Mouse (Mus musculus) gastrocnemius, adult 8-10 months (tissue): ENCODE measurements around the gene Snx33. TPM values are rescaled to one million over a fixed set of nuclear protein-coding genes. Genes with fewer than 3 reads are reported as not detected.

Experiments
- total RNA-seq, 4 experiments: library from RNA; stranded (reverse); gene quantifications; 2 replicates each; pipeline ENCODE4 v1.2.4; 2022

Gene Snx33
- total RNA-seq, 4 experiments from 2014 or later: 1.7 to 4.0 (median 3.1) TPM

Other genes starting within 250 kb of the Snx33 start
- gene Lingo1, start 131.9 kb downstream of the Snx33 start, total RNA-seq: under 1 TPM; 0.22 to 0.92 (median 0.67) TPM
- under 1 TPM in 1 of 4 experiments, not detected in 3; 0.27 TPM for gene Odf3l1, start 63.7 kb downstream of the Snx33 start, total RNA-seq
- 1 to 10 TPM; 3.2 to 5.4 (median 4.2) TPM for gene Cspg4, start 63.3 kb downstream of the Snx33 start, total RNA-seq
- gene Imp3, start 9.1 kb upstream of the Snx33 start, total RNA-seq: 10 to 100 TPM; 54.4 to 61.3 (median 57.1) TPM
- gene Snupn, start 22.5 kb upstream of the Snx33 start, total RNA-seq: 10 to 100 TPM; 10.0 to 12.0 (median 11.3) TPM
- 1 to 10 TPM; 2.1 to 5.7 (median 2.6) TPM for gene Ptpn9, start 66.6 kb upstream of the Snx33 start, total RNA-seq
- 10 to 100 TPM; 18.6 to 23.0 (median 19.8) TPM for gene Sin3a, start 143.7 kb upstream of the Snx33 start, total RNA-seq
- gene Man2c1, start 202.3 kb upstream of the Snx33 start, total RNA-seq: 10 to 100 TPM; 22.1 to 36.3 (median 29.0) TPM
- gene Neil1, start 219.9 kb upstream of the Snx33 start, total RNA-seq: 1 to 10 TPM; 4.4 to 7.2 (median 5.7) TPM
- gene Commd4, start 230.0 kb upstream of the Snx33 start, total RNA-seq: 10 to 100 TPM; 24.9 to 32.8 (median 31.1) TPM